Mouse (Mus musculus) liver, embryonic 15.5 days (tissue): ENCODE data around the gene Cit. TPM values are rescaled to one million over a fixed set of nuclear protein-coding genes. Genes with fewer than 3 reads are reported as not detected.

Experiments used
- polyA plus RNA-seq: library from polyadenylated mRNA; unstranded; fragments of >200 nt; fragmentation: Nextera tagmentation; extraction: Ambion mirVana; gene quantifications from 2 replicates; pipeline ENCODE4 v1.2.1, GENCODE M21; 2015

Gene Cit
- polyA plus RNA-seq, 1 experiment from 2014 or later: 36.4 TPM

Other genes with a start within 250 kb of the Cit start
- 12.0 and 13.1 TPM in 2 replicates for gene Rab35, start 213.4 kb upstream of the Cit start, polyA plus RNA-seq
- 2.1 and 2.4 TPM in 2 replicates for gene Bicdl1, start 113.7 kb upstream of the Cit start, polyA plus RNA-seq
- gene Prkab1, start 179.2 kb downstream of the Cit start, polyA plus RNA-seq: 89.4 and 101 TPM in 2 replicates
- not detected in 2 replicates for gene Tmem233, start 238.0 kb downstream of the Cit start, polyA plus RNA-seq